Mouse (Mus musculus) heart, adult 2 months (tissue): ENCODE measurements around the gene Lnx2.

Source experiments
- CTCF ChIP-seq: fragments of 200-600 bp; IDR thresholded peaks from 2 replicates; pipeline ENCODE4 v1.8.1; 2022; ENCODE audit warnings: antibody characterized with exemption, mild to moderate bottlenecking, moderate library complexity
- POLR2A ChIP-seq: fragments of 200-500 bp; IDR thresholded peaks from 2 replicates; pipeline ENCODE4 v1.6.1; 2011; ENCODE audit warnings: mild to moderate bottlenecking, low read depth, low read length, control low read depth; ENCODE audit not compliant: insufficient read depth

DNA sequence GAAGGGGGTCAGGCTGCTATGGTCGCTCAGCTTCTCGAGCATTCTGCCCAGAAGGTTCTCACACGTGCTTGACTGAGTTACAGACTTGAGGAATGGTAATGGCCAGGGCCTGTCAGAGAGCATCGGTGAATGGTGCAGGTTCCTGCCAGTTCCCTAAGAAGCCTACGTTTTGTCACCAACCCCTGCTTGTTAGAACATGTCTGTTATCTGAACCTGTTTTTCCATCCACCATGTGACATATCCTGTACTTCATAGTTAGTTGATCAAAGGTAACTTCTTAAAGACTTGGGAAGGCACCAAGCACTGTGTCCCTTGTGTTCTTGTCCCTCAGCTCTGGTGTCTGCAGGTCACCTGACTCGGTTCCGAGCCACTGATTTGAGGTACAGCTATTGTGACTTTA, 22.3 kb upstream of the Lnx2 start:
- TF ChIP-seq POLR2A (no peak), CTCF (no peak)
